Mouse (Mus musculus) testis, adult 2 months (tissue): ENCODE measurements at regions not wholly inside any gene's neighbourhood (a gene's known extent, or its start where the extent isn't known, plus 50 kb on each side); places are given as distances from the start of the nearest gene placed in this dataset.

Experiments used
- CTCF ChIP-seq: fragments of 200-500 bp; IDR thresholded peaks from 2 replicates; pipeline ENCODE4 v1.5.1; 2012; ENCODE audit warnings: low read depth, mild to moderate bottlenecking, inconsistent platforms, low read length, moderate library complexity; ENCODE audit not compliant: control insufficient read depth, insufficient read depth, insufficient replicate concordance
- POLR2A ChIP-seq: fragments of 200-500 bp; IDR thresholded peaks from 2 replicates; pipeline ENCODE4 v1.6.1; 2012; ENCODE audit warnings: low read depth, mild to moderate bottlenecking, inconsistent platforms, low read length, moderate library complexity; ENCODE audit not compliant: control insufficient read depth

DNA sequence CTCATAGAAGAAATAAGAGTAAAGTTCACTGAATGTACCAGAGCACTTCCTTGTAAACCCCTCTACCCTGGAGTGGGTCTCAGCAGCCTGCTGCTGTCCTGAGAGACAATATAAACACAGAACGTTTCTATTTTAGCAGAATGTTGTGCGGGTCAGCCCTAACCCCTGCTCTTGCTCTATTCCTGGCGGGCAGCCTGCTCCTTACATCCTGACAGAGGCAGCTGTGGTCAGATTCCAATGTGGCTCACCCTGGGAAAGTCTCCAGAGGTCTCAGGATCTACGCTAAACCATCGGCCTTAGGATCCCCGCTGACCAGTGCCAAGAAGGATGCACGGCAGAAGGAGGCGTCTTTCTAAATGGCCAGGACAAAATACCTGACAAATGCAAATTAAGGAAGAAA lies 84.8 kb upstream of the Mgmt start:
- TF ChIP-seq CTCF (no peak), POLR2A (no peak)
